Mouse (Mus musculus): ENCODE data around the gene Fancg. TPM values are rescaled to one million over a fixed set of nuclear protein-coding genes. Genes with fewer than 3 reads are reported as not detected.

Fancg gene
- polyA plus RNA-seq, 2 experiments: 20.4 to 31.3 TPM

DNA sequence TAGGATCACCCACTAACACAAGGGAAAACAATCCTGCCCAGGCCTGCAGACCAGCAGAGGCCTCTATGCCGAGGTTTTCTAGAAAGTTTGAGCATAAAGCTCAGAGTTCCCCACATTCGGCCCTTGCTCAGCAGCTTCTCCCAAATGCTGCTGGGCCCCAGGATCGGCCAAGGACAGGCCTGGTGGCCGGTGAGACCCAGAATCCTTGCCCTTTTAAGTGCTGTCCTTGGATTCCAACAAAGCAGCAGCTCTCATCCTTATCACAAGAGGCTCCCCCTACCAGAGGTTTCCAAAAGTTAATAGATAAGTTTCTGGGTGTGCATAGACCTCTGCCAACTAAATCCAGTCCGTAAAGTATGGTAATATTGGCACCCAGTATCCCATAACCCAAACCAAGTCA is 36.4 kb downstream of the Fancg start:
- no peak overlapping the region for H3K9ac ChIP-seq (ENCODE audit: low read depth, low read length, severe bottlenecking)
- no peaks in the 10 kb centered on the region for H3K4me1 ChIP-seq (ENCODE audit: control insufficient read depth, insufficient read depth, low read length)
- WGBS: 82% methylated on average over 5 of the region's 5 CpGs
- H3K4me2 ChIP-seq (replicated peaks; ENCODE audit: low read depth, low read length, severe bottlenecking): no peak overlapping the region
- H3K27me3 ChIP-seq (ENCODE audit: control insufficient read depth, insufficient read depth, low read length): no peaks in the 10 kb centered on the region
- H3K9me3 ChIP-seq (ENCODE audit: control insufficient read depth, low read length): no peaks in the 10 kb centered on the region
- DNase-seq (ENCODE audit: low spot score) (no peak), ATAC-seq (ENCODE audit: low FRiP score, low read depth) (no peak)
- TF ChIP-seq POLR2A (IDR thresholded peaks at IDR 0.05; ENCODE audit: borderline replicate concordance, extremely low read depth, insufficient read depth, insufficient read length): no peak
- H3K4me3 ChIP-seq (replicated peaks; ENCODE audit: low read length): no peak overlapping the region
- no peak overlapping the region for H3K27ac ChIP-seq (replicated peaks; ENCODE audit: low read depth, low read length)
- peaks cover 15% of the 10 kb centered on the region for H3K36me3 ChIP-seq (ENCODE audit: control insufficient read depth, insufficient read depth, low read length)

DNA sequence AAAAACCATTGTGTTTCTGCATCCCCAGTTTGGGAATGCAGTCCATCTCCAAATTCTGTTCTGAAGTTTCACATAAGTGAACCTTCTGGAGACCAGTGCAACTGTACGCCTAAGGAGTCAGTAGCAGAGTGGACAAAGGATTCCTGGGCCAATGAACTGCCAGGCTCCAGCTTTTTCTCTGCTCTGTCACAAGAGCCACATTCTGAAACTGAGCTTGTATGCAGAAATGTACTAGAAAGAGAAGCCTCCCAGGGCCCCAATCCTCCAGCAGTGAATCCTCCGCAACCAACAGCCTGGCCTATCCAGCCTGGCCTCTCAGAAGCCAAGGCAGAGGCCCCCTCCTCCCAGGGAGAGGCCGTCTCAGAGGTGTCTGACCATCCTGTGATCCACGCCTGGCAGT is 37.4 kb downstream of the Fancg start:
- no peaks in the 10 kb centered on the region for H3K4me1 ChIP-seq (ENCODE audit: control insufficient read depth, insufficient read depth, low read length)
- H3K9ac ChIP-seq (ENCODE audit: low read depth, low read length, severe bottlenecking): no peak overlapping the region
- no peak for TF ChIP-seq POLR2A (IDR thresholded peaks at IDR 0.05; ENCODE audit: borderline replicate concordance, extremely low read depth, insufficient read depth, insufficient read length)
- H3K27ac ChIP-seq (replicated peaks; ENCODE audit: low read depth, low read length): no peak overlapping the region
- 65% methylated on average over 4 of the region's 4 CpGs for WGBS
- H3K27me3 ChIP-seq (ENCODE audit: control insufficient read depth, insufficient read depth, low read length): no peaks in the 10 kb centered on the region
- H3K4me2 ChIP-seq (replicated peaks; ENCODE audit: low read depth, low read length, severe bottlenecking): no peak overlapping the region
- no peak for ATAC-seq (ENCODE audit: low FRiP score, low read depth)
- H3K4me3 ChIP-seq (replicated peaks; ENCODE audit: low read length): no peak overlapping the region
- no peaks in the 10 kb centered on the region for H3K9me3 ChIP-seq (ENCODE audit: control insufficient read depth, low read length)
- DNase-seq (ENCODE audit: low spot score): no peak
- peaks cover 8% of the 10 kb centered on the region for H3K36me3 ChIP-seq (ENCODE audit: control insufficient read depth, insufficient read depth, low read length)

DNA sequence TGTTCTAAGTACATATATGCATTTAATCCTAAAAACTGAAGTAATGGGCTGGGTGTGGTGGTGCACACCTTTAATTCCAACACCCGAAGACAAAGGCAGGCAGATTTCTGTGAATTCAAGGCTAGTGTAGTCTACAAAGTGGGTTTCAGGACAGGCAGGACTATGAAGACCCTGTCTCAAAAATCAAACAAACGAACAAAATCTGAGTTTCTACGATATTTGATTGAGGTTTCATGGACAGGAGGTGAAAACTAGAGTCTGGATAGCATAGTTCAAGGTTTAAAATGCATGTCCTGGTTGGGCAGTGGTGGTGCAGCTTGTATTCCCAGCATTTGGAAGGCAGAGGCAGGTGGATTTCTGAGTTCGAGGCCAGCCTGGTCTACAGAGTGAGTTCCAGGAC is 41.0 kb downstream of the Fancg start, which contains the start of gene 1700022I11Rik:
Gene 1700022I11Rik (plus strand): TSS at position 301 of the 400 bp plus-strand sequence.
- TF ChIP-seq POLR2A (IDR thresholded peaks at IDR 0.05; ENCODE audit: borderline replicate concordance, extremely low read depth, insufficient read depth, insufficient read length): no peak
- no peaks in the 10 kb centered on the region for H3K4me1 ChIP-seq (ENCODE audit: control insufficient read depth, insufficient read depth, low read length)
- no peaks in the 10 kb centered on the region for H3K36me3 ChIP-seq (ENCODE audit: control insufficient read depth, insufficient read depth, low read length)
- no peak within 1 kb of the TSS for H3K9ac ChIP-seq (ENCODE audit: low read depth, low read length, severe bottlenecking)
- H3K27ac ChIP-seq (replicated peaks; ENCODE audit: low read depth, low read length): no peak within 1 kb of the TSS
- no peak within 1 kb of the TSS for H3K4me3 ChIP-seq (replicated peaks; ENCODE audit: low read length)
- no peaks in the 10 kb centered on the region for H3K9me3 ChIP-seq (ENCODE audit: control insufficient read depth, low read length)
- H3K27me3 ChIP-seq (ENCODE audit: control insufficient read depth, insufficient read depth, low read length): no peaks in the 10 kb centered on the region
- no peak for DNase-seq (ENCODE audit: low spot score)
- H3K4me2 ChIP-seq (replicated peaks; ENCODE audit: low read depth, low read length, severe bottlenecking): no peak within 1 kb of the TSS
- no peak for ATAC-seq (ENCODE audit: low FRiP score, low read depth)
- WGBS: 89% methylated on average over 4 of the region's 4 CpGs

DNA sequence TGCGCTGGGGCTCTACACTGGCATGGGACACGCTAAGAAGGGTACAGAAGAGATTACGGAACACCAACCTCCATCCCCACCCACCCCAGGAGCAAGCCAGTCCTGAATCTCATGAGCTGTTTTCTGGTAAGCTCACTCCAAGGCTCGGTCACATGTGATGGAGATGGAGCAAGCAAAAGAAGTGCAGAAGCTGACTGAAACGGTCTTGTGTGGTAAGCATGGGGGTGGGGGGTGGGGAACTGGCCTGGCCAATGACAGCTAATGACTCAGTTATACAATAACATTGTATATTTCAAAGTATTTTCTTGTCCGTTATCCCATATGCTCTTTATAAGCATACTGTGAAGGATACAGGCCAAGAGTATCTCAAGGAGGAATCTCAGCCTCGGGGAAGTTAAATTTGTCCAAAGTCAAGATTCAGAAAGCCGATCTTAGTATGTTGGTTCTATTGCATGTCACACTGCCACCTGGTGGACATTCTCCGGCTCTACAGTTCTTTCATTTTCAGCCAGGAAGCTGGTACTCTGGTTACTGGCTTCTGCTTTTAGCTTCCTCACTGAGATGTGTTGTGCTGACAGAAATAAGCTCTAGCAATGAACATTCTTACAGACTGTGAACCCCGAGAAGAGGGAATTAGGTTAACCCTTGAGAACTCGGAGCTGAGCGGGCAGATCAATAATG is 45.1 kb downstream of the Fancg start:
- Histone ChIP-seq H3K4me3 (replicated peaks; ENCODE audit: low read length) (no peak overlapping the region), H3K9ac (ENCODE audit: low read depth, low read length, severe bottlenecking) (no peak overlapping the region), H3K9me3 (ENCODE audit: control insufficient read depth, low read length) (no peaks in the 10 kb centered on the region), H3K36me3 (ENCODE audit: control insufficient read depth, insufficient read depth, low read length) (no peaks in the 10 kb centered on the region), H3K27ac (replicated peaks; ENCODE audit: low read depth, low read length) (no peak overlapping the region), H3K27me3 (ENCODE audit: control insufficient read depth, insufficient read depth, low read length) (no peaks in the 10 kb centered on the region), H3K4me1 (ENCODE audit: control insufficient read depth, insufficient read depth, low read length) (no peaks in the 10 kb centered on the region), H3K4me2 (replicated peaks; ENCODE audit: low read depth, low read length, severe bottlenecking) (peak overlapping the region; percentile 9; the same call in 1 of the 2 replicates)
- 14% methylated on average over 12 of the region's 12 CpGs for WGBS
- no peak for TF ChIP-seq POLR2A (IDR thresholded peaks at IDR 0.05; ENCODE audit: borderline replicate concordance, extremely low read depth, insufficient read depth, insufficient read length)
- peak; percentile 86 for DNase-seq (ENCODE audit: low spot score)
- no peak for ATAC-seq (ENCODE audit: low FRiP score, low read depth)

DNA sequence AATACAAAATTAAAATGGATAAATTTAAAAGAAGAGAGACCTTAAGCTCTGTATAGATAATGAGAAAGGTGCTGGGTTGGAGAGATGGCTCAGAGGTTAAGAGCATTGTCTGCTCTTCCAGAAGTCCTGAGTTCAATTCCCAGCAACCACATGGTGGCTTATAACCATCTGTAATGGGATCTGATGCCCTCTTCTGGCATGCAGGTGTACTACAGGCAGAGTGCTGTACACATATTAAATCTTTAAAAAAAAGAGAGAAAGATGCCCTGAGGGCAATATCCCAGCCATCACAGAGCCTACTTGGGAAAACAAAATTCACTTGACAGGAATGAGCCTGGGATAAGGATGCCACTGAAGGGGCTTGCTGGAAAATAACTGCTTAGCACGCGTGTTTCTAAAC is 46.8 kb downstream of the Fancg start:
- TF ChIP-seq POLR2A (IDR thresholded peaks at IDR 0.05; ENCODE audit: borderline replicate concordance, extremely low read depth, insufficient read depth, insufficient read length): no peak
- H3K36me3 ChIP-seq (ENCODE audit: control insufficient read depth, insufficient read depth, low read length): no peaks in the 10 kb centered on the region
- no peak overlapping the region for H3K9ac ChIP-seq (ENCODE audit: low read depth, low read length, severe bottlenecking)
- no peak overlapping the region for H3K4me2 ChIP-seq (replicated peaks; ENCODE audit: low read depth, low read length, severe bottlenecking)
- no peak overlapping the region for H3K27ac ChIP-seq (replicated peaks; ENCODE audit: low read depth, low read length)
- ATAC-seq (ENCODE audit: low FRiP score, low read depth) (no peak), DNase-seq (ENCODE audit: low spot score) (no peak)
- no peak overlapping the region for H3K4me3 ChIP-seq (replicated peaks; ENCODE audit: low read length)
- H3K27me3 ChIP-seq (ENCODE audit: control insufficient read depth, insufficient read depth, low read length): no peaks in the 10 kb centered on the region
- H3K9me3 ChIP-seq (ENCODE audit: control insufficient read depth, low read length): no peaks in the 10 kb centered on the region
- WGBS: 95% methylated on average over 2 of the region's 2 CpGs
- no peaks in the 10 kb centered on the region for H3K4me1 ChIP-seq (ENCODE audit: control insufficient read depth, insufficient read depth, low read length)
